Mouse (Mus musculus): ENCODE results near the gene Acly. TPM values are rescaled to one million over a fixed set of nuclear protein-coding genes. Genes with fewer than 3 reads are reported as not detected.
A peak's percentile ranks its signal among the peaks of the same experiment; 100 is the strongest.

The Acly gene
- polyA plus RNA-seq, 1 experiment from 2014 or later: 291 TPM

GRCm38 (mm10) chr11:100493771-100494170 lies 34.0 kb downstream of the Acly start:
- Histone ChIP-seq H3K9me3 (no peaks in the 10 kb centered on the region), H3K4me1 (no peaks in the 10 kb centered on the region), H3K4me3 (no peak overlapping the region), H3K27me3 (replicated peaks; ENCODE audit: low read depth, poor library complexity, severe bottlenecking) (no peaks in the 10 kb centered on the region), H3K27ac (replicated peaks) (no peak overlapping the region), H3K36me3 (replicated peaks) (peaks cover 100% of the 10 kb centered on the region)
- no peak for DNase-seq (ENCODE audit: low spot score)
- WGBS: 93% methylated on average over 12 of the region's 12 CpGs

- WGBS: 89% methylated on average over 6 of the region's 6 CpGs
- Histone ChIP-seq H3K36me3 (replicated peaks) (peaks cover 100% of the 10 kb centered on the region), H3K9me3 (no peaks in the 10 kb centered on the region), H3K4me3 (no peak overlapping the region), H3K4me1 (no peaks in the 10 kb centered on the region), H3K27me3 (replicated peaks; ENCODE audit: low read depth, poor library complexity, severe bottlenecking) (no peaks in the 10 kb centered on the region), H3K27ac (replicated peaks) (no peak overlapping the region)
- DNase-seq (ENCODE audit: low spot score): no peak
Observed at GRCm38 (mm10) chr11:100490951-100491350, 36.8 kb downstream of the Acly start.

- Histone ChIP-seq H3K27me3 (replicated peaks; ENCODE audit: low read depth, poor library complexity, severe bottlenecking) (no peaks in the 10 kb centered on the region), H3K4me1 (no peaks in the 10 kb centered on the region), H3K36me3 (replicated peaks) (peaks cover 100% of the 10 kb centered on the region), H3K4me3 (no peak overlapping the region), H3K27ac (replicated peaks) (no peak overlapping the region), H3K9me3 (no peaks in the 10 kb centered on the region)
- DNase-seq (ENCODE audit: low spot score): no peak
- WGBS: 91% methylated on average over 8 of the region's 8 CpGs
Observed at GRCm38 (mm10) chr11:100485801-100486538, 41.8 kb downstream of the Acly start.

GRCm38 (mm10) chr11:100484461-100484860 lies 43.3 kb downstream of the Acly start:
- peaks cover 100% of the 10 kb centered on the region for H3K36me3 ChIP-seq (replicated peaks)
- WGBS: 93% methylated on average over 3 of the region's 3 CpGs

GRCm38 (mm10) chr11:100479152-100479551 lies 48.6 kb downstream of the Acly start:
- no peak overlapping the region for H3K27ac ChIP-seq (replicated peaks)
- H3K9me3 ChIP-seq: no peaks in the 10 kb centered on the region
- DNase-seq (ENCODE audit: low spot score): no peak
- H3K36me3 ChIP-seq (replicated peaks): peaks cover 87% of the 10 kb centered on the region
- WGBS: 82% methylated on average over 7 of the region's 7 CpGs
- no peaks in the 10 kb centered on the region for H3K27me3 ChIP-seq (replicated peaks; ENCODE audit: low read depth, poor library complexity, severe bottlenecking)
- H3K4me3 ChIP-seq: no peak overlapping the region
- H3K4me1 ChIP-seq: no peaks in the 10 kb centered on the region

More at GRCm38 (mm10) chr11:100484461-100484860, 43.3 kb downstream of the Acly start:
- Histone ChIP-seq H3K4me3 (no peak overlapping the region), H3K27me3 (replicated peaks; ENCODE audit: low read depth, poor library complexity, severe bottlenecking) (no peaks in the 10 kb centered on the region), H3K27ac (replicated peaks) (no peak overlapping the region), H3K4me1 (no peaks in the 10 kb centered on the region), H3K9me3 (no peaks in the 10 kb centered on the region)
- no peak for DNase-seq (ENCODE audit: low spot score)

- 96% methylated on average over 5 of the region's 5 CpGs for WGBS
- no peaks in the 10 kb centered on the region for H3K9me3 ChIP-seq
- peaks cover 59% of the 10 kb centered on the region for H3K36me3 ChIP-seq (replicated peaks)
- no peak overlapping the region for H3K27ac ChIP-seq (replicated peaks)
- no peak overlapping the region for H3K4me3 ChIP-seq
- no peak for DNase-seq (ENCODE audit: low spot score)
- peaks cover 7% of the 10 kb centered on the region for H3K4me1 ChIP-seq
- H3K27me3 ChIP-seq (replicated peaks; ENCODE audit: low read depth, poor library complexity, severe bottlenecking): no peaks in the 10 kb centered on the region
Observed at GRCm38 (mm10) chr11:100476281-100476680, 51.5 kb downstream of the Acly start.

- peaks cover 23% of the 10 kb centered on the region for H3K4me1 ChIP-seq
- peaks cover 45% of the 10 kb centered on the region for H3K36me3 ChIP-seq (replicated peaks)
- H3K4me3 ChIP-seq: peak overlapping the region; percentile 95
- WGBS: 35% methylated on average over 5 of the region's 5 CpGs
- peak overlapping the region; percentile 92; the same call in 1 of the 2 replicates for H3K27ac ChIP-seq (replicated peaks)
- no peak for DNase-seq (ENCODE audit: low spot score)
- H3K9me3 ChIP-seq: no peaks in the 10 kb centered on the region
- H3K27me3 ChIP-seq (replicated peaks; ENCODE audit: low read depth, poor library complexity, severe bottlenecking): no peaks in the 10 kb centered on the region
Observed at GRCm38 (mm10) chr11:100472935-100473295, 54.9 kb downstream of the Acly start.

GRCm38 (mm10) chr11:100472197-100472934 lies 55.4 kb downstream of the Acly start, which contains the start of gene Klhl11:
Gene Klhl11 (minus strand): TSS chr11:100472741.
- peak; percentile 95 for DNase-seq (ENCODE audit: low spot score)
- peaks cover 45% of the 10 kb centered on the region for H3K36me3 ChIP-seq (replicated peaks)
- H3K4me1 ChIP-seq: peaks cover 23% of the 10 kb centered on the region
- peak within 1 kb of the TSS; percentile 92 for H3K27ac ChIP-seq (replicated peaks)
- under 1% methylated on average over 83 of the region's 83 CpGs for WGBS
- no peaks in the 10 kb centered on the region for H3K9me3 ChIP-seq
- peak within 1 kb of the TSS; percentile 95 for H3K4me3 ChIP-seq
- H3K27me3 ChIP-seq (replicated peaks; ENCODE audit: low read depth, poor library complexity, severe bottlenecking): no peaks in the 10 kb centered on the region

- no peaks in the 10 kb centered on the region for H3K27me3 ChIP-seq (replicated peaks; ENCODE audit: low read depth, poor library complexity, severe bottlenecking)
- H3K36me3 ChIP-seq (replicated peaks): peaks cover 44% of the 10 kb centered on the region
- peaks cover 23% of the 10 kb centered on the region for H3K4me1 ChIP-seq
- WGBS: 6% methylated on average over 30 of the region's 30 CpGs
- H3K27ac ChIP-seq (replicated peaks): peak overlapping the region; percentile 92
- DNase-seq (ENCODE audit: low spot score): no peak
- no peaks in the 10 kb centered on the region for H3K9me3 ChIP-seq
- peak overlapping the region; percentile 95 for H3K4me3 ChIP-seq
Observed at GRCm38 (mm10) chr11:100471352-100472196, 56.2 kb downstream of the Acly start.

GRCm38 (mm10) chr11:100465833-100466232 lies 62.0 kb downstream of the Acly start:
- 89% methylated on average over 1 of the region's 1 CpGs for WGBS
- Histone ChIP-seq H3K4me3 (no peak overlapping the region), H3K36me3 (replicated peaks) (peaks cover 71% of the 10 kb centered on the region), H3K27ac (replicated peaks) (no peak overlapping the region), H3K9me3 (no peaks in the 10 kb centered on the region), H3K4me1 (peaks cover 12% of the 10 kb centered on the region), H3K27me3 (replicated peaks; ENCODE audit: low read depth, poor library complexity, severe bottlenecking) (no peaks in the 10 kb centered on the region)
- DNase-seq (ENCODE audit: low spot score): no peak

- WGBS: 89% methylated on average over 1 of the region's 1 CpGs
- DNase-seq (ENCODE audit: low spot score): no peak
- Histone ChIP-seq H3K27me3 (replicated peaks; ENCODE audit: low read depth, poor library complexity, severe bottlenecking) (no peaks in the 10 kb centered on the region), H3K36me3 (replicated peaks) (peaks cover 75% of the 10 kb centered on the region), H3K4me1 (peaks cover 6% of the 10 kb centered on the region), H3K4me3 (no peak overlapping the region), H3K9me3 (no peaks in the 10 kb centered on the region), H3K27ac (replicated peaks) (no peak overlapping the region)
Observed at GRCm38 (mm10) chr11:100465229-100465792, 62.5 kb downstream of the Acly start.

- Histone ChIP-seq H3K27me3 (replicated peaks; ENCODE audit: low read depth, poor library complexity, severe bottlenecking) (no peaks in the 10 kb centered on the region), H3K4me3 (no peak overlapping the region), H3K36me3 (replicated peaks) (peaks cover 76% of the 10 kb centered on the region), H3K9me3 (no peaks in the 10 kb centered on the region), H3K27ac (replicated peaks) (no peak overlapping the region), H3K4me1 (no peaks in the 10 kb centered on the region)
- WGBS: 95% methylated on average over 10 of the region's 10 CpGs
- DNase-seq (ENCODE audit: low spot score): no peak
Observed at GRCm38 (mm10) chr11:100462699-100463098, 65.1 kb downstream of the Acly start.

Data from embryonic facial prominence, embryonic 10.5 days (tissue).